13 mouse cellular contexts compared by ENCODE assay signal in genomic region chr4:150572104-150572691, GRCm38 (mm10).
DNase-seq lines count a peak whose midpoint lies in the region; ATAC-seq and TF ChIP-seq lines count a peak whose summit lies in the region.
"Had no signal": no experiment of that assay in that cellular context is flagged by ENCODE, and none has a peak within 500 bp of the region (broad histone marks: within the 10 kb centered on the region; RNA-seq: fewer than 3 reads in every experiment).

No protein-coding gene starts in this region.

- TF ChIP-seq POLR2A in liver, adult 2 months (IDR thresholded peaks at IDR 0.05; ENCODE audit: extremely low read depth, insufficient read depth, low read length): no peak

- peak; percentile 73 for ATAC-seq in intestine, embryonic 16.5 days
- peak; percentile 25; the same call in 1 of the 2 replicates for ATAC-seq in kidney, postnatal 0 days (replicated peaks; ENCODE audit: low FRiP score, low read depth)
- no peak for ATAC-seq in neural tube, embryonic 15.5 days (ENCODE audit: low FRiP score)
- ATAC-seq in erythroblast, adult 5-6 weeks (replicated peaks; ENCODE audit: low FRiP score, poor library complexity, severe bottlenecking): no peak

- no peak for TF ChIP-seq CTCF in liver, adult 2 months (IDR thresholded peaks at IDR 0.05; ENCODE audit: low read depth, low read length)
- no peak for TF ChIP-seq CTCF in kidney, postnatal 0 days (IDR thresholded peaks at IDR 0.05; ENCODE audit: low read depth)

- H3K79me2 ChIP-seq in liver, adult 2 months (ENCODE audit: control insufficient read depth, insufficient read depth, low read length): peaks cover 18% of the 10 kb centered on the region; the same call in 1 of the 2 replicates

- DNase-seq in liver, adult 2 months (ENCODE audit: extremely low read depth, low read depth, low spot score): peak; percentile 74
- DNase-seq in liver: no peak
- no peak for DNase-seq in kidney, postnatal 0 days (ENCODE audit: low spot score)
- no peak for DNase-seq in cerebellum, postnatal 10 days
- DNase-seq: cerebellum, postnatal 36 days; heart, adult 18-20 months; lung, adult 18-20 months; thymus, postnatal 14 days had no signal

- no peaks in the 10 kb centered on the region for H3K9me3 ChIP-seq in intestine, embryonic 16.5 days (ENCODE audit: control insufficient read depth, low read length)
- H3K9me3 ChIP-seq in kidney, postnatal 0 days (replicated peaks; ENCODE audit: low read length): no peaks in the 10 kb centered on the region
- no peaks in the 10 kb centered on the region for H3K9me3 ChIP-seq in neural tube, embryonic 15.5 days (replicated peaks)
- H3K9me3 ChIP-seq: embryonic facial prominence, embryonic 15.5 days; hindbrain, embryonic 15.5 days had no signal

- peak overlapping the region; percentile 22 for H3K9ac ChIP-seq in liver, adult 2 months (ENCODE audit: low read depth, low read length)
- peak overlapping the region; percentile 45 for H3K9ac ChIP-seq in intestine, embryonic 16.5 days (ENCODE audit: low read depth, low read length)
- H3K9ac ChIP-seq in kidney, postnatal 0 days (ENCODE audit: low read depth, low read length): 0 out of 2 replicates have a peak overlapping the region, but pooled peaks have one; percentile 18
- H3K9ac ChIP-seq in neural tube, embryonic 15.5 days (replicated peaks): 0 out of 2 replicates have a peak overlapping the region, but pooled peaks have one; percentile 24
- H3K9ac ChIP-seq: embryonic facial prominence, embryonic 15.5 days; hindbrain, embryonic 15.5 days had no signal

- peaks cover 36% of the 10 kb centered on the region for H3K4me1 ChIP-seq in liver, adult 2 months (ENCODE audit: control insufficient read depth, insufficient read depth, low read length)
- H3K4me1 ChIP-seq in intestine, embryonic 16.5 days (ENCODE audit: control insufficient read depth, insufficient read depth, low read length): peaks cover 44% of the 10 kb centered on the region
- H3K4me1 ChIP-seq in kidney, postnatal 0 days (replicated peaks; ENCODE audit: insufficient read depth, low read length): peaks cover 40% of the 10 kb centered on the region
- peaks cover 62% of the 10 kb centered on the region for H3K4me1 ChIP-seq in neural tube, embryonic 15.5 days

- no peaks in the 10 kb centered on the region; the same call in 1 of the 2 replicates for H3K36me3 ChIP-seq in liver, adult 2 months (ENCODE audit: control insufficient read depth, insufficient read depth, low read length)
- H3K36me3 ChIP-seq in intestine, embryonic 16.5 days (ENCODE audit: control insufficient read depth, insufficient read depth, low read length): no peaks in the 10 kb centered on the region
- H3K36me3 ChIP-seq in kidney, postnatal 0 days (ENCODE audit: insufficient read depth, low read length): peaks cover 3% of the 10 kb centered on the region; the same call in 1 of the 2 replicates
- H3K36me3 ChIP-seq in neural tube, embryonic 15.5 days: no peaks in the 10 kb centered on the region
- H3K36me3 ChIP-seq: embryonic facial prominence, embryonic 15.5 days; hindbrain, embryonic 15.5 days had no signal

- H3K4me3 ChIP-seq in liver, adult 2 months (ENCODE audit: insufficient read depth, low read depth, low read length): no peak overlapping the region
- peak overlapping the region; percentile 22 for H3K4me3 ChIP-seq in intestine, embryonic 16.5 days (ENCODE audit: low read length)
- H3K4me3 ChIP-seq in kidney, postnatal 0 days (replicated peaks; ENCODE audit: low read depth, low read length): no peak overlapping the region
- no peak overlapping the region for H3K4me3 ChIP-seq in neural tube, embryonic 15.5 days (replicated peaks)
- H3K4me3 ChIP-seq: embryonic facial prominence, embryonic 15.5 days; hindbrain, embryonic 15.5 days had no signal

- peak overlapping the region; percentile 56 for H3K27ac ChIP-seq in liver, adult 2 months (replicated peaks; ENCODE audit: insufficient read depth, low read depth, low read length)
- H3K27ac ChIP-seq in intestine, embryonic 16.5 days (ENCODE audit: low read length): peak overlapping the region; percentile 86
- peak overlapping the region; percentile 72; the same call in 1 of the 2 replicates for H3K27ac ChIP-seq in kidney, postnatal 0 days
- no peak overlapping the region for H3K27ac ChIP-seq in neural tube, embryonic 15.5 days (replicated peaks)
- H3K27ac ChIP-seq: embryonic facial prominence, embryonic 15.5 days; hindbrain, embryonic 15.5 days had no signal

- WGBS in liver, adult 2 months: 7% methylated on average over 7 of the region's 7 CpGs
- 29% methylated on average over 7 of the region's 7 CpGs for WGBS in intestine, embryonic 16.5 days
- WGBS in kidney, postnatal 0 days: 24% methylated on average over 7 of the region's 7 CpGs
- 63% methylated on average over 7 of the region's 7 CpGs for WGBS in neural tube, embryonic 15.5 days

- no peaks in the 10 kb centered on the region for H3K27me3 ChIP-seq in liver, adult 2 months (ENCODE audit: control insufficient read depth, insufficient read depth, low read length)
- H3K27me3 ChIP-seq in intestine, embryonic 16.5 days (replicated peaks; ENCODE audit: control insufficient read depth, insufficient read depth, low read length): no peaks in the 10 kb centered on the region
- H3K27me3 ChIP-seq in kidney, postnatal 0 days (ENCODE audit: insufficient read depth, low read length): no peaks in the 10 kb centered on the region
- no peaks in the 10 kb centered on the region for H3K27me3 ChIP-seq in neural tube, embryonic 15.5 days (replicated peaks)
- H3K27me3 ChIP-seq: embryonic facial prominence, embryonic 15.5 days; hindbrain, embryonic 15.5 days had no signal

- H3K4me2 ChIP-seq in intestine, embryonic 16.5 days (ENCODE audit: low read depth, low read length): peak overlapping the region; percentile 49
- H3K4me2 ChIP-seq in kidney, postnatal 0 days (ENCODE audit: low read length): peak overlapping the region; percentile 8
- peak overlapping the region; percentile 1; the same call in 1 of the 2 replicates for H3K4me2 ChIP-seq in neural tube, embryonic 15.5 days
- H3K4me2 ChIP-seq: embryonic facial prominence, embryonic 15.5 days; hindbrain, embryonic 15.5 days had no signal

Comparison
In these comparisons a context has a peak if more than half of its experiments do, and no peak if none do; other contexts are left out.
1. ATAC-seq: peak in intestine, embryonic 16.5 days (single experiment) and kidney, postnatal 0 days (single experiment); none in neural tube, embryonic 15.5 days (single experiment) and erythroblast, adult 5-6 weeks (single experiment).
2. Peak in every context shown above with its lines, with median percentiles within 50 percentile points of each other: H3K9ac ChIP-seq and H3K4me2 ChIP-seq.